Mouse (Mus musculus): Measurements from ENCODE around the gene AV320801. TPM values are rescaled to one million over a fixed set of nuclear protein-coding genes. Genes with fewer than 3 reads are reported as not detected.
"Not testable (repeated sequence)": the region's sequence is repeated elsewhere in the genome, so short reads cannot be mapped to it uniquely, and the experiment has no call there.

The AV320801 gene
- not detected in 2 replicates for polyA plus RNA-seq (2014; fragmentation: Nextera tagmentation; extraction: Ambion mirVana)

DNA sequence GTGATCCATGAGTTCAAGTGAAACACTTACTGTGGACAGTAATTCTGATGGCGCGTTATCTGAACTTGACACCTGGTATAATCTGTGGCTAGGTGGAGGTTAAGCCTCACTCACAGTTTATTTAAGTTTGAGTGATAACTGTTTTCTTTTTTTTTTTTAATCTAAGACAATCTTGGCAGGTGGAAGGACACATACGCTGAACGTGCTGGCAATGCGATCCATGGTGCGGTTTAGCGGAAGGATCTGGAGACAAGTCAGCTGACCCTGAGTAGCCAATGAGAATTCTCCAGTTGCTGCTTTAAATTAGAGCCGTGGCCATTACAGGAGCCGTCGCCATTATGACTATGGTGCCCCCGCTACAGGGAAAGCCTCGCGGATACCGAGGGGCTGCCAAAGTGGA is at the start of gene AV320801:
Gene AV320801 (plus strand): TSS at position 301 of the 400 bp plus-strand sequence.
- not testable (repeated sequence) for H3K27me3 ChIP-seq (ENCODE audit: control insufficient read depth, insufficient read depth, low read length); H3K4me3 ChIP-seq (ENCODE audit: low read length); H3K4me1 ChIP-seq (ENCODE audit: control insufficient read depth, insufficient read depth, low read length); H3K36me3 ChIP-seq (ENCODE audit: control insufficient read depth, insufficient read depth, low read length); H3K4me2 ChIP-seq (replicated peaks; ENCODE audit: low read depth, low read length); H3K9ac ChIP-seq (ENCODE audit: low read depth, low read length); H3K9me3 ChIP-seq (ENCODE audit: control insufficient read depth, low read length); H3K27ac ChIP-seq (ENCODE audit: low read depth, low read length); ATAC-seq (ENCODE audit: low FRiP score, low TSS enrichment)
- WGBS = 93% methylated on average over 5 of the region's 14 CpGs

- not testable (repeated sequence) for H3K4me3 ChIP-seq (ENCODE audit: low read length); H3K27me3 ChIP-seq (ENCODE audit: control insufficient read depth, insufficient read depth, low read length); H3K9me3 ChIP-seq (ENCODE audit: control insufficient read depth, low read length); ATAC-seq (ENCODE audit: low FRiP score, low TSS enrichment); H3K36me3 ChIP-seq (ENCODE audit: control insufficient read depth, insufficient read depth, low read length); H3K27ac ChIP-seq (ENCODE audit: low read depth, low read length); H3K4me2 ChIP-seq (replicated peaks; ENCODE audit: low read depth, low read length); H3K4me1 ChIP-seq (ENCODE audit: control insufficient read depth, insufficient read depth, low read length); H3K9ac ChIP-seq (ENCODE audit: low read depth, low read length)
- WGBS = no CpG with 5 or more reads among the region's 3 CpGs
These were observed 30.2 kb upstream of the AV320801 start for GRCm38 (mm10) chrX:135464160-135464559.

- not testable (repeated sequence) for H3K9ac ChIP-seq (ENCODE audit: low read depth, low read length); H3K27me3 ChIP-seq (ENCODE audit: control insufficient read depth, insufficient read depth, low read length); H3K4me2 ChIP-seq (replicated peaks; ENCODE audit: low read depth, low read length); H3K4me3 ChIP-seq (ENCODE audit: low read length); ATAC-seq (ENCODE audit: low FRiP score, low TSS enrichment); H3K9me3 ChIP-seq (ENCODE audit: control insufficient read depth, low read length); H3K27ac ChIP-seq (ENCODE audit: low read depth, low read length); H3K36me3 ChIP-seq (ENCODE audit: control insufficient read depth, insufficient read depth, low read length); H3K4me1 ChIP-seq (ENCODE audit: control insufficient read depth, insufficient read depth, low read length)
- WGBS = no CpG with 5 or more reads among the region's 6 CpGs
These were observed 12.5 kb upstream of the AV320801 start for GRCm38 (mm10) chrX:135481902-135482301.

DNA sequence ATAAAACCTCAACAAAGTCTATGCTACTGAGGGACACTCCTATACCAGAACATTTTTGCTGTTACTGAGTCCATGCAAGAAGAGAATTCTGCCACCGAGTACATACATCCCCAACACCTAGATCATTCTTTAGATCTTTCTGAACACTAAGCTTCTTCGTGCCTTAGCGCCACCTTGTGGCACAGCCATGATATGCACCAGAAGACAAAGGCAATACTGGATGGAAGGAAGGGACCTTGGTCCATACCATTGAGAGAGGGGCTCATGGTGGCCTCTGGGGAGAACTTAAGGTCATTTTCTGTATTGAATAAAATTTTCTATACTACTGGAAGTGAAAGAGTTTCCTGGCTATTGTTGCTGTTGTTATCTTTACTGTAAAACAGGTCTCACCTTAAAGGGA is 11.2 kb upstream of the AV320801 start:
- H3K36me3 ChIP-seq (ENCODE audit: control insufficient read depth, insufficient read depth, low read length); H3K9me3 ChIP-seq (ENCODE audit: control insufficient read depth, low read length); H3K9ac ChIP-seq (ENCODE audit: low read depth, low read length); ATAC-seq (ENCODE audit: low FRiP score, low TSS enrichment); H3K4me2 ChIP-seq (replicated peaks; ENCODE audit: low read depth, low read length); H3K27ac ChIP-seq (ENCODE audit: low read depth, low read length); H3K4me1 ChIP-seq (ENCODE audit: control insufficient read depth, insufficient read depth, low read length); H3K27me3 ChIP-seq (ENCODE audit: control insufficient read depth, insufficient read depth, low read length); H3K4me3 ChIP-seq (ENCODE audit: low read length): not testable (repeated sequence)
- no CpG with 5 or more reads among the region's 3 CpGs for WGBS

Other genes starting within 250 kb of the AV320801 start
- gene Pramel3, start 192.3 kb upstream of the AV320801 start, polyA plus RNA-seq (2014; fragmentation: Nextera tagmentation; extraction: Ambion mirVana) = not detected in 2 replicates
- not detected in 2 replicates for gene Gm5128, start 121.3 kb upstream of the AV320801 start, polyA plus RNA-seq (2014; fragmentation: Nextera tagmentation; extraction: Ambion mirVana)
- gene Gm7903, start 60.8 kb upstream of the AV320801 start, polyA plus RNA-seq (2014; fragmentation: Nextera tagmentation; extraction: Ambion mirVana) = not detected in 2 replicates
- not detected in 2 replicates for gene Nxf7, start 104.2 kb downstream of the AV320801 start, polyA plus RNA-seq (2014; fragmentation: Nextera tagmentation; extraction: Ambion mirVana)
- gene Prame, start 133.1 kb downstream of the AV320801 start, polyA plus RNA-seq (2014; fragmentation: Nextera tagmentation; extraction: Ambion mirVana) = not detected in 2 replicates
- not detected in 2 replicates for gene Tcp11x2, start 199.2 kb downstream of the AV320801 start, polyA plus RNA-seq (2014; fragmentation: Nextera tagmentation; extraction: Ambion mirVana)
- gene Tmsb15a, start 230.7 kb downstream of the AV320801 start, polyA plus RNA-seq (2014; fragmentation: Nextera tagmentation; extraction: Ambion mirVana) = not detected in 2 replicates
- gene Armcx5, start 248.1 kb downstream of the AV320801 start, polyA plus RNA-seq (2014; fragmentation: Nextera tagmentation; extraction: Ambion mirVana) = 6.9 and 8.4 TPM in 2 replicates
- gene Gprasp1, start 248.1 kb downstream of the AV320801 start, polyA plus RNA-seq (2014; fragmentation: Nextera tagmentation; extraction: Ambion mirVana) = 24.4 and 49.1 TPM in 2 replicates

Measured in kidney, embryonic 14.5 days (tissue).